ENCODE assay signal across 9 mouse cellular contexts in the genomic region with DNA sequence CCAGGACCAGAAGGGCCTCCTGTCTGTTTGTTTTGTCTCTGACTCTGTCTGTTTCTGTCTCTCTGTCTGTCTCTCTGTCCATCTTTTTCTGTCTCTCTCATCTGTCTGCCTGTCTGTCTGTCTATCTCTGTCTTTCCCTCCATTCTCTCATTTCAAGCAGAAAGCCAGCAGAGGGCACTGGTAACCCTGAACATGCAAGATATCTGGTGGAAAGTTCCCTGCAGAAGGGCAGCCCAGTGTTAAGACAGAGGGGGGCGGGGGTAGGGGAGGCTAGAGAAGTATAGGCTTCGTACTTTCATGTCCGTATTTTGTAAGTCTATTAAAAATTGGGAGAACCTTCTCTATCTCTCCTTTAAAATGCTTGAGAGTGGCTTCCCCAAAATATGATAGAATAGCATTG.
DNase-seq lines count a peak whose midpoint lies in the region; ATAC-seq and TF ChIP-seq lines count a peak whose summit lies in the region.
"Had no signal": no experiment of that assay in that cellular context is flagged by ENCODE, and none has a peak within 500 bp of the region (broad histone marks: within the 10 kb centered on the region; RNA-seq: fewer than 3 reads in every experiment).

No protein-coding gene starts in this region.

- ATAC-seq in embryonic facial prominence, embryonic 14.5 days (ENCODE audit: low read depth): no peak
- ATAC-seq in megakaryocyte progenitor cell, adult 5-6 weeks (replicated peaks; ENCODE audit: poor library complexity): peak; percentile 95
- ATAC-seq in stomach, postnatal 0 days (ENCODE audit: low FRiP score, low TSS enrichment): no peak

- H3K4me2 ChIP-seq in embryonic facial prominence, embryonic 14.5 days (ENCODE audit: low read depth, low read length): no peak overlapping the region
- H3K4me2 ChIP-seq in stomach, postnatal 0 days (replicated peaks; ENCODE audit: low read depth): no peak overlapping the region

- no peak overlapping the region for H3K4me3 ChIP-seq in embryonic facial prominence, embryonic 14.5 days (ENCODE audit: low read depth, low read length)
- H3K4me3 ChIP-seq in stomach, postnatal 0 days (ENCODE audit: low read depth, low read length): no peak overlapping the region

- intact Hi-C loops in gastrocnemius, postnatal 36 days (cut with DNase I): loop anchor here (10.0 kb wide), 1 partner anchor 594 kb away; no protein-coding TSS in a partner anchor

- peak; percentile 34 for DNase-seq in gastrocnemius, postnatal 10 days
- DNase-seq in gastrocnemius, postnatal 36 days: no peak
- peak; percentile 19 to 20 for DNase-seq in urinary bladder, postnatal 36 days (ENCODE audit: low spot score in 2 of 2)
- DNase-seq in urinary bladder, adult 2 months (ENCODE audit: low spot score): no peak
- peak; percentile 73 for DNase-seq in embryonic facial prominence, embryonic 14.5 days (ENCODE audit: low spot score)
- peak; percentile 27 to 72 for DNase-seq in kidney, postnatal 36 days
- DNase-seq in stomach, postnatal 0 days (ENCODE audit: low spot score): peak; percentile 24

- no peaks in the 10 kb centered on the region for H3K9me3 ChIP-seq in embryonic facial prominence, embryonic 14.5 days (ENCODE audit: control insufficient read depth, low read length)
- H3K9me3 ChIP-seq in stomach, postnatal 0 days (ENCODE audit: control insufficient read depth, low read length): no peaks in the 10 kb centered on the region

- H3K27ac ChIP-seq in embryonic facial prominence, embryonic 14.5 days (replicated peaks; ENCODE audit: low read depth, low read length): no peak overlapping the region
- H3K27ac ChIP-seq in stomach, postnatal 0 days (replicated peaks): no peak overlapping the region

- no peaks in the 10 kb centered on the region for H3K27me3 ChIP-seq in embryonic facial prominence, embryonic 14.5 days (replicated peaks; ENCODE audit: control insufficient read depth, insufficient read depth, low read length)
- H3K27me3 ChIP-seq in stomach, postnatal 0 days (ENCODE audit: control insufficient read depth, insufficient read depth, low read length): no peaks in the 10 kb centered on the region

- no peaks in the 10 kb centered on the region for H3K36me3 ChIP-seq in embryonic facial prominence, embryonic 14.5 days (ENCODE audit: control insufficient read depth, insufficient read depth, low read length)
- no peaks in the 10 kb centered on the region for H3K36me3 ChIP-seq in stomach, postnatal 0 days (ENCODE audit: control insufficient read depth, insufficient read depth, low read length)
- H3K36me3 ChIP-seq: G1E had no signal

- TF ChIP-seq EP300 in stomach, postnatal 0 days (optimal IDR thresholded peaks at IDR 0.05): no peak

- H3K4me1 ChIP-seq in embryonic facial prominence, embryonic 14.5 days (ENCODE audit: control insufficient read depth, insufficient read depth, low read length): peaks cover 14% of the 10 kb centered on the region
- H3K4me1 ChIP-seq in stomach, postnatal 0 days (replicated peaks; ENCODE audit: control insufficient read depth, insufficient read depth): no peaks in the 10 kb centered on the region

- WGBS in embryonic facial prominence, embryonic 14.5 days: 25% methylated on average over 3 of the region's 3 CpGs
- WGBS in stomach, postnatal 0 days: 43% methylated on average over 3 of the region's 3 CpGs

- peak; percentile 80 for TF ChIP-seq CTCF in stomach, postnatal 0 days (IDR thresholded peaks at IDR 0.05; ENCODE audit: low read depth)

- no peak overlapping the region for H3K9ac ChIP-seq in embryonic facial prominence, embryonic 14.5 days (ENCODE audit: low read depth, low read length)
- no peak overlapping the region for H3K9ac ChIP-seq in stomach, postnatal 0 days (ENCODE audit: low read length)

Comparison
In these comparisons a context has a peak if more than half of its experiments do, and no peak if none do; other contexts are left out.
1. DNase-seq: peak in gastrocnemius, postnatal 10 days (single experiment), urinary bladder, postnatal 36 days (2 of 2), embryonic facial prominence, embryonic 14.5 days (single experiment), kidney, postnatal 36 days (2 of 2) and stomach, postnatal 0 days (single experiment); none in gastrocnemius, postnatal 36 days (0 of 2) and urinary bladder, adult 2 months (single experiment).